Mouse (Mus musculus): ENCODE results near the gene Tars.
A peak's percentile ranks its signal among the peaks of the same experiment; 100 is the strongest.

Tars gene

DNA sequence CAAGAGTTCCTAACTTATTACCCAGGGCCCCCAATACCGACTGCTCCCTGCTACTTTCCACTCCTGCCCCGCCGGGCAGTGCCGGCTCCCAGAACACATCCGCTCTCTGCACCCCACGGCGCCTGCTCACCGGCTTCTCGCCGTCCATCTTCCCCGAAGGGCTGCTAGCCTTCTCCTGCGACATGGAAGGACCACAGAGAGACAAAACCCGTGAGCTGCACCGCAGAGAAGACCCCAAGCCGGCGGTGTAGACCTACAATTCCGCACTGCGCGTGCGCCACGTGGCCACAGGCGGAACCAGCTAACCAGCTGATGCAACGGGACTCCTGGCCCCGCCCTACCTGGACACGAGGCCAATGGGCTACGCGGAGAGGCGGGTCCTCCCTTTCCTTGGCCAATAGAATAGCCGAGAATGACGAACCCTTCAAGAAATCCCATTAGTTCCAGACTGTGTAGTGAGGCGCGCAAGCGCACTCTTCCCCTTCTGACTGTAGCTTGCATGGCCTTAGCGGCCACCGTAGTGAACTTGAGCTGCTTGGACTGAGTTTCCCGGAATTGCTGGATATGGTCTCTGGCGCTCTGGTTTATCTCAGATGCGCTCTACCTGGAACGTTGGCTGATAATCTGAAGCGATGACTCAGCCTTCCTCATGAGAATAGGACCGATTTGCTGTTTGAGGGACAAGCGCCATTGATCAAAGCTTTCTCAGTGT, at the start of gene Tars:
Tars (minus strand) TSS at position 310 of the 712 bp plus-strand sequence.
- peak; percentile 91 to 95 for DNase-seq (ENCODE audit: low spot score in 2 of 2)

DNA sequence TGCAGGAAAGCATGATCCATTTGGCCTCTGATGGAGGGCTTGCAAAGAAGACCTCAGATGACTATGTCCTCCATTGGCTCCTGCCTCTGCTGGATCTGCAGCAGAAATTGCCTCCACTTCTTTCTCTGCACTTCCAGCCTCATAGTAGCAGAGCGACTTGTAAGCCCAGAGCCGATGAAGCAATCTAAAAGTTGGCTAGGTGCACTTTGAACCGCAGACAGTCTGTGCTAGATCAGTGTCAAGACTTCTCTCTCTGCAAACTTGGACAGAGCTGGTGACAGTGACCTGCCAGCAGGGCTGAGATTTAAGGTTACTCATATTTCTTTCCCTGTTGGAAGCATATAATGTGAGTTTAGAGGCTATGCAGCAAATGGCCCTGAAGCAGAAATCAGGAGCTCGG, 37.9 kb upstream of the Tars start:
- no peak for DNase-seq (ENCODE audit: low spot score in 2 of 2)

DNA sequence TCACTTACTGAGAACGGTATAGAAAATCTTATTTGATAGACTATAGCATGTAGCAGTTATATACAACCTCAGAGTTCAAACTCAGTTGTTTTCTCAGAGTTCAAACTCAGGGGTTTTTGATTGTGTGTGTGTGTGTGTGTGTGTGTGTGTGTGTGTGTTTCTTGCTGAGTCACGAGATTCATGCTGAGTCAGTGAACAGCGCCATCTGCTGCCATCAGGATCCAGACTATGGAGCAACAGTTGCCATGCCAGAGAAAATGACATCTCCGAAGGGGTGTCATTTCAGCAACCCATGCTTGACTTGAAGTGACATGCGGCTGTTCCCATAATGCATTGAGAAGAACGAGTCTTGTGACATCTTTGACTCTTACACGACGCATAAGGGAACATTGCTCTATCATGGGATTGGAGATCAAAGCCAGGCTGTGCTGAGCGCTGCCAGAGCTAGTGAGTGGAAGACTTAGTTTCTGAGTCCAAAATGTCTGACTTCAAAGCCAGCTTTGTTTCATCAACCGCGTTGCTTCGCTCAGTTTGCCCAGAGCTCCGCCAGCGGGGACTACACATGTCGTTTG, 37.3 kb upstream of the Tars start:
- DNase-seq (ENCODE audit: low spot score in 2 of 2): no peak

DNA sequence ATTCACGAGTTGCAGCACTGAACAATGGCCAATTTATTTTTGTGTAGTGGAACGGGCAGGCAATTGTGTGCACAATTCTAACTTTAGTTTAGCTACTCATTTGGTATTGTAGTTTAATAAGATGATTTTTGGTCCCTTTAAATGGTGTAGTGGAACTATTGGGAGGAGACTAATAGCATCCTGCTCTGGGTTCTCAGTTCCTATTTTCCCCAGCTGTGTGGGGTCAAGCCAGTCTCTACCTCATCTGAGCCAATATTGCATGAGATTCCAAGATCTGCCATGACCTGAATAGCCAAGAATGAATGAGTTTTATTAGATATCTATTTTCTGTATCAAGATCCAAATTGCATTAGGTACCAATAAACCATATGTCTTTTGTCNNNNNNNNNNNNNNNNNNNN, 27.4 kb upstream of the Tars start:
- no peak for DNase-seq (ENCODE audit: low spot score in 2 of 2)

DNA sequence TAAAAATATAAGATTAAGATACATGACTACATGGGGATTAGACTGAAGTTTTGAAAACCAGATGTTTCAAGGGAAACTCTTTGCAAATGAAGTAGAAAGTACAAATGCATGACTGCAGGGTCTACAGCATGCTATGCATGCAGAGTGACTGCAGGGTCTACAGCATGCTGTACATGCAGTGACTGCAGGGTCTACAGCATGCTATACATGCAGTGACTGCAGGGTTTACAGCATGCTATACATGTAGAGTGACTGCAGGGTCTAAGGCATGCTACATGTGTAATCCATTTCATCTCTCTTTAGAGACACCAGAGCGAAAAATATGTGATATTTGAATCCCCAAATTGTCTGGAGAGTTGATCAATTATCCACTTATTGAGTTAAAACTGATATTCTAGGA, 14.0 kb upstream of the Tars start:
- DNase-seq (ENCODE audit: low spot score in 2 of 2): no peak

DNA sequence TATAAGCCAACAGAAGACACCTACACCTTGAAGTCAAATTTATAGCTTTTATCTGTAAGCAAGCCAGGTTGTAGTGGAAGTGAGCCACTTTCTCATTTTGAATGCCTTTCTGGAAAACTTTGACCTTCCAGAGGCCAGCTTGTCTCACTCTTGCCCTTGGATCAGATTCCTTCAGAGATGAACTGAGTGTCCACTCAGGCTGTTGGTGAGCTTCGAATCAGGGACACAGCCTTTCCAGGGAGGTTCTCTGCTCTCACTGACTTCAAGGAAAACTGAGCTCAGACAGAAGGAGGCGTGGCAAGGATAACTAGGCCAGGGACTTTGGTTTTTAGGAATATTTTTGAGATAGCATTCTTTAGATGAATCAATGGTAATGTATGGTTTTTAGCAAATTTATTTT, 13.1 kb upstream of the Tars start:
- DNase-seq (ENCODE audit: low spot score in 2 of 2): no peak

DNA sequence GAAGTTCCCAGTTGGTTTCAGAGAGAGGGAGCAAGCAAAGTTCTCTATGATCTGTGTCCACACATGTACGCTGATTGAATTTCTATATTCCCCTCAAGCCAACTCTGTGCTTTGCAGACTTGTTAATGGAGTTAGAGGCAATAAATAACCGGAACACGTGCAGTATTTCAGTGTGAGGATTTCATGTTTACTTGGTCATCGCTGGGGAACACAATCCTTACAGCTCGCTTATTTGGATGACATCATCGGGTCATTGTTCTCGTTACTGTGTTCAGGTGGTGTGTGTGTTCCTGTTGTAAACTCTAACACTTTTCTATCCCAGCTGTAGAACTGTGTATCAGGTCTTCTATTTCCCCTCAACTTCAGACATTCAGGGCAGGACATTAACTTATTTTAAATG, 12.4 kb upstream of the Tars start:
- DNase-seq (ENCODE audit: low spot score in 2 of 2): no peak

DNA sequence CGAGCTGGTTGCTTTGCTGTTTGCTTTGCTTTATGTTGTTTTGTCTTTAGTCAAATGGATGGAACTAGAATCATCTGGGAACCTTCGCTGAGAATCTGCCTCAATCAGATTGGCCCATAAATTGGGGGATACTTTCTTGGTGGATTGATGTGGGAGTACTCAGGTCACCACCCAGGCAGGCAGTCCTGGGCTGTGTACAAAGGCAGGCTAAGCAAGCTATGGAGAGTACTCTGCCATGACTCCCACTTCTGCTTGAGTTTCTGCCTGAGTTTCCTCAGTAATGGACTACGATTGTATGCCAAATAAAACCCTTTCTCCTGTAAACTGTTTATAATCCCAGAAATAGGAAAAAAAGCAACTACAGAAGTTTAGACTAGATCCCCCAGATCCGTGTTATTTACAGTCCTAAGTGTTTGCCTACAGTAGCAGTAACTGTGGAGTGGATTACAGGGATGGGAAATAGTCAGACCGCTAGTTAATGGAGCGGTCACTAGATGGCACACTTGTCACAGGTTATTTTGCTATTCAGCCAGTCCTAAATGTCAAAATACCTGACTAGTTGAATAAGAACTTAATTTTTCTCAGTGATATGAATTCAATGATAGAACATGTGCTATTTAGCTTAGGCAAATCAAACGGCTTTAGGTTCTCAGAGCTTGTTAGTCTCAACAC, 8.8 kb upstream of the Tars start:
- peak in 1 of 2 experiments; percentile 15 for DNase-seq (ENCODE audit: low spot score in 2 of 2)

DNA sequence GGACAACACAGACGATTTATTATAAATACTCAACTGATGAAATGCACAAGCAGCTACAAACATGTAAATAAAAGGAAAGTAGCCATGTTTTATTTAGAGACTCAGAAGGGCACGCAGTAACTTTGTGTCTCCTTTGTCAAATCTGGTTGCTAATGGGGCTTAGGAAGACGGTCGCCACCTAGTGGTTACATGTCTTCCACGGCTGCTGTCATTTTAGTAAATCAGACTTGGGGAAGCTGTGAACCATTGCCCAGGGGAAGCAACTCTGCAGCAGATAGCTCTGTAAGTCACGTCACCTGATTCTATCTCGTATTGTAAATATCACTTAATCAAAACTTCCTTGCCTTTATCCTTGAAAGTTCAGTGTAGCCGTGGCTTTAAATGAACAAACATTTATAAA, 7.9 kb upstream of the Tars start:
- peak; percentile 15 to 64 for DNase-seq (ENCODE audit: low spot score in 2 of 2)

DNA sequence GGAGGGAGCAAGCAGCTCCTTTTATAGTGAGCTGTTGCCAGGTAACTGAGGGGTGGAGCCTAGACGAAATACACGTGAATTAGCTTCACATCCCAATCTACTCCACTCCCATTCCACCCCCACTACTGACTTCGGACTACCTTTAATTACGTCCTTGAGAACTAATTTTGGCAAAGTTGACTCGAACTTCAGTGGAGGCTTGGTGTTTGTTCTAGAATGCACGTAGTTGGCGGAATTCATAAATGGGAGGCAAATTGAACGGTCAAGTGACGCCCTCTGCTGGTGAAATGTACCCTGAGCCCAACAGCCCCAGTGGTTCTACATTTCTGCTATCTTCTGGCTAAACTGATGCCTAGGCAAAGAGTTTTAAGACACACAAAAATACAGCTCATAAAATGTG, 7.3 kb upstream of the Tars start:
- peak in 1 of 2 experiments; percentile 14 for DNase-seq (ENCODE audit: low spot score in 2 of 2)

DNA sequence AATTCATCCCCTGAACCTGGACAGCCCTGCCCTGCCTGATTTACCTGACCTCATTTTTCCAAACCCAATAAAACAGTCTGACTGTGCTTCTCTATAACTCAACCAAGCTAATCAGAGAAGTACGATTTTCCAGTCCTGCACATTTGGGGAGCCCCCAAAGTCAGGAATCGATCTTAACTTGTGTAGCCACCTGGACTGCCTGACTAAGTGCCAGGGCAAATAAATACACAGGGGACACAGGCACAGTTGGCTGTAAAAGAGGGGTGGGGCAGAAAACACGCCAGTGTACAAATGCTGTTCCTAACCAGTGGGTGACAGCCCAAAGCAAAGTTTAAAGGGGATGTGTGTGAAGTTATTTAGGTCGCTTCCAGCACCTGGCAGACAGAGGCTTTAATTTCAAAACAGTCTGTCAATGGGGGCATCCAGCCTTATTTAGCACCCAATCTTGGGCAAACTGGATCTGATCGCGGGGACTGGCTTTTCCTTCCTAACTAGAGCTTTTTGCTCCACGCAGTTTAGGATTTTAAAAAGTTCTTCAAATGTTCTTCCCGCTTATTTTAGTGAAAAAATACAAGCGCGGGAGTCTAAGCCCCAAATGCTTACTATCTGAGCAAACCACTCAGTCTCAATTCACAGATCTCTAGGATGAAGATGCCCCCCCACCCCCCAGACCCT, 652 bp downstream of the Tars start:
- DNase-seq (ENCODE audit: low spot score in 2 of 2): peak; percentile 6 to 12

DNA sequence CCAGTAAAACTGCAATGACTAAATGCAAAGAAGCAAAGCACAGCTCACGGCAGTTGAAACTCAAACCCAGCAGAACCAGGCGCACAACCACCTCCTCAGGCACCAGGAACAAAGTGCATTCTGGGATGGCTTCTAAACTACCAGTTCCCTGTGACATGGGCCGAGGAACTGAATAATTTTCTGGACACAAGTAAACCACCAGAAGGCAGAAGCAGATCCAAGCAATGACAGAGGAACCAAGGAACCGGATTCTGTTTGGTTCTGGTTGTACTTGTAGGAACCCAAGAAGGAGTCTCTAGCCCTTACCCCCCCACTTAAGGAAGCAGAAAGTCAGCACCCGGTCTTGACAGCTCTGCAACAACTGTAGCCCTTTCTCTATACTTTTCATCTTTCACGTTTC, 3.0 kb downstream of the Tars start:
- DNase-seq (ENCODE audit: low spot score in 2 of 2): no peak

DNA sequence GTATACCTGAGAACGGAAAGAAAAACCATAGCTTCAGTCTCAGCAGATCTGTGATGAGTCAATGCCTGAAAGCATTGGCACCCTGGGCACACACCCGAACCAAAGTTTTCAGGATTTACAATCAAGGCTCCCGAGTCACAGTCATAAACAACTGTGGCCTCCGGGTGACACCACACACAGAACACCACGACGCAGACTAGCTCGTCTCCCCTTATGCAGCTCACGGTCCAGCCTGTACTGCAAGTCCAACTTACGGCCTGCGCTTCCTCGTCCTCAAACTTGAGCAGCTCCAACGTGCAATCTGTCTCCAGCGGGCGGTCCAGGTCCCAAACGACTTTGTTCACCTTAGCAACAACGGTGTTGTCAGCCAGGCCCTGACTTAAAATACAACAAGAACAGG, 6.6 kb downstream of the Tars start:
- DNase-seq (ENCODE audit: low spot score in 2 of 2): no peak

DNA sequence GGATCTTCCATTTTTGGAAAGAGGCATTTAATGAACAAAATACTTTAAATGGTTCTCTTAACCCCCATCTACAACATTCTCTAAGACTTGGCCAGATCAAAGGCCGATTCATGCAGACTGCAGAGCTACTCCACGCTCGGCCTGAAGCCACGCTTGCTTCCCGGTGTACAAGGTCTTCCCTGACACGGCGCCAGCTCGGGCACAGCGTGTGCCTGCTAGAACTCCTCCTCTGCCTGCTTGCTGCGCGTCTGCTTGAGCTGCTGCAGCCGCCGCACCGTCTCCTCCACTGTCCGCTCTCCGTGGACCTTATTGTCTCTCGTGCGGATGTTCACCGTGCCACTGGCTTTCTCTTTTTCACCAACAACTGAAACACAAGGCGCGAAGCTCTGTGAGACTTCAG, 15.7 kb downstream of the Tars start:
- DNase-seq (ENCODE audit: low spot score in 2 of 2): no peak

DNA sequence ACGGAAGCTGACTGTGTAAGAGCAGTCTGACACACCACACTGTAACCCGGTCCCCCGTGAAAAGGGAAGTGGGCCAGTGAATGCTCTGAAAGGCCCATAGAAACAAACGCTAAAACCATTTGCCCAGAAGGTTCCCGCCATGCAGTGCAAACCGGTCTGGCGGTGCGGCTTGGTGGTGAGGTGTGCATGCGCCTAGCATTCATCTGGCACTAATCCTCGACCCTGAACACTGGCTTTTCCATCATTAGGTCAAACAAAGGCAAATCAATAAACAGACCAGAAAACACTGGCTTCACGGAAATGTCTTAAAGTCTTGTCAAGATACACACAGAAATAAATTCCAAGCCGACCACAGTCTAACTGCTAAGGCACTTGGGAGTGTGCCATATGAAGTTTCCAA, 16.9 kb downstream of the Tars start:
- DNase-seq (ENCODE audit: low spot score in 2 of 2): no peak

DNA sequence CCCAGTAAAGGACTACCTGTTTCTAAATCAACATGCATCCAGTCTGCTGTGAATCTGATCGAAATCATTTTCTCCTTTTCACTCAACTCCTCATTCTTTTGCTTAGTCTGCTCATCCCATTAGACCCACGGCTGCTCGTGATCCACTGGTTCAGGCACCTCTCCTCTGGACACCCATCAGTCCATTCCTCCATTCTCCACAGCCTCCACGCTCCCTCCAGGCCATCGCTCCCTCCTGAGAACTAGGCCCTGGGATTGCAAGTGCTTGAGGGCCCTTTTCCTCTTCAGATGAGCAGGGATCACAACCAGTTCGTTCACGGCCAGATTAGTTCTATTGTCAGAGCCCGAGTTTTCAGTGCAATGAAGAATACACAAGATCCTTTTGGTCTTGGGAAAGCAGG, 18.8 kb downstream of the Tars start:
- no peak for DNase-seq (ENCODE audit: low spot score in 2 of 2)

DNA sequence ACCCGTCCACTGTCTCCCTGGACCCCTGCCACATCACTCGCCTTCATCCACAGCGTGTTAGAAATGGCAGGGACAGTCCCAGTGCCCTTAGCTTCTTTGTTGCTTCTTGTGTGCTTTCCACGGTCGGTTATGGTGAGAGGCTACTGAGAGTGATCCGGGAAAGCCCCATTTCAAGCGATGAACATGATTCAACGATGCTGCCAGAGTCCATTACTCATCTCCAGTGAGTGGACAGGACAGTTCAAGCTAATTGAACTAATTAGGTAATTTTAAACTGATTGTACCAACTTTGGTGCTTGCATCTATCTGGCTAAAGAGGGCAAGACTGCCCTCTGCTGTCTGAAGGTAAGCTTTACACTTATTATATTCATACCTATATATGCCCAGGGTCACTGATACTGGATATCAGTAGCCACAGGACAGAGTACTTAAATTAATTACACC, 19.4 kb downstream of the Tars start:
- peak in 1 of 2 experiments; percentile 14 for DNase-seq (ENCODE audit: low spot score in 2 of 2)

DNA sequence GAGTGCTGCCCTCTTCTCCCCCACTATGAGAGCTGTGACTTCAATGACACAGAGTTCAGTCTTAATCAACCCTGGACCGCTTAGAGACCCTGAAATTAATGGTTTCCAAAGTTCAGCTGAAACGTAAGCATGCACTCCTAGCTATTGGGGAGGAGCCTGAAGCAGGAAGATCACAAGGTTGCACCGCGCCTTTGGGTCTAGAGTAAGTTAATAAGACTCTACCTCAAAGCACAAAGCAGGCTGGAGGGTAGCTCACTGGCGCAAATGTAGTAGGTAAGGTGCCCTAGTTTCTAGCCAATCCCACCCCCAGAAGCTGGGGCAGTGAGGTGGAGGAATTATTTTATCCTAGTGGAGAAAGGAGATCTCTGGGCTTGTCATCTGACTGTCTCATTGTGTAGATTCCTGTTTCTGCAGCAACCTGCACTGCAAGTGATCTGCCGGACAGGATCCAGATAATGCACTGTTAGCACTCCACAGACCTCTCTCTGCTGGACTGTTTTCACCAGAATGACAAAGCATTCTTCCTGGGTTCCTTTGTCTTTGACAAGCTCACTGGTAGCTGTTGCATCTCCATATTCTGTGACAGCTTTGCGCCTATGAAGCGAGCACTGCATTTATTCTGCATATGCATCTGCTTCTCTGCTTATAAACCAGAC, 19.9 kb downstream of the Tars start:
- no peak for DNase-seq (ENCODE audit: low spot score in 2 of 2)

DNA sequence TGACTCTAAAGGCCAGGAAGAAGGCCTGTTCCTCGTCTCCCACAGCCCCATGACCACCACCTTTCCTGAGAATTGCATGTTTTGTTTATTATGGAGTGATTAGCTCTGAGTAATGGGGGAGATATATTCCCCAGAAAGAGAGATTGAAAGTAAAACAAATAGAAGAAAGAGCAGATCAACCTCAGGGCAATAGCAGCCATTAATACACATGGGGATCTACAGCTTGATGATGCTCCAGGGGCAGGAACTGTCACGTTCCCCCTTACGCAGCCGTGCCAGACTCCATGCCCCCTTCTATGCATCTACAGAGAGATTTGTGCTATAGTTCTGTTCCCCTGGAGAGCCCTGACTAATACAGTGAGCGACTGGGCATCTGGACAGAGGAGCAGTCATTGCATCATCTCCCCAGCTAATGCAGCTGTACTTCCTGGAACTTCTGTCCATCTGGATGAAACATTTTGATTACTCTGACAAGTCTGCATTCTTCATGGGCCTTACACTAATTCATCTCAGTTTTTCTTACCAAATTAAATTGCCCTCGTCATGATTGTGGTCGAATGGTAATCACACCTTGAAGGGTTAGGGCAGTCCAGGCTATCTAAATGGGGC, 28.9 kb downstream of the Tars start:
- no peak for DNase-seq (ENCODE audit: low spot score in 2 of 2)

DNA sequence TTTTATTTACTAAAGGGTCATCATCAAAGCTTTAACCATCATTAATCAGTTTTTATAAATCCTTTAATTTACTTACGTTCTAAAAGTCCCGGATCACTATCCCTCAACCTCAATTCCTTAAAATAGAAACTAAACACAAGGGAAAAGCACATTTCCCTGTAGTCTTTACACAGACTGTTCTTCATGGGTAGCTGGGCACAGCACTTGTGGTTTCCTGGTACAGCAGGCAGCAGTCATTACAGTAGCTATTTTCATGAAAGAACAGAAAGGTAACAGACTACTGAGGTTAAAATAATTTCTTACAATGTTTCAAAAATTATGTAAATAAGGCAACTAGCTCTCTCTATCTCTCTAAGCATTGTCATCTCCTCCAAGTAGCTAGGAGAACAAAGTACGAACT, 29.9 kb downstream of the Tars start:
- no peak for DNase-seq (ENCODE audit: low spot score in 2 of 2)

DNA sequence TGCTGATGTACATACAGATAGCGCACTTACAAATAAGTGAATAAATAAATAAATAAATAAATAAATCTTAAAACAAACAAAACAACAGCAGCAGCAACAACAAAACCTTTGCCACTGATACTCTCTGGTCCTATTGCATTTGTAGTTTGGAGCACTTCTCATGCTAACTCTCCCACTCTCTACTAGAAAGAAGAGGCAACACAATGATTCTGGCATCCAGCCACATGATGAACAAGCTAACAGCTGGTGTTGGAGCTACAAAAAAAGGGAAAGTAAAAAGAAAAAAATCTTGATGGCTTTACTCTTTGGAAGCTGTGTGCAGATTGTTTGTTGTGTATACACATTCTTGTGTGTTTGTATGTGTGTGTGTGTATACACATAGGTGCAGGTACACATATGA, 34.7 kb downstream of the Tars start:
- no peak for DNase-seq (ENCODE audit: low spot score in 2 of 2)

DNA sequence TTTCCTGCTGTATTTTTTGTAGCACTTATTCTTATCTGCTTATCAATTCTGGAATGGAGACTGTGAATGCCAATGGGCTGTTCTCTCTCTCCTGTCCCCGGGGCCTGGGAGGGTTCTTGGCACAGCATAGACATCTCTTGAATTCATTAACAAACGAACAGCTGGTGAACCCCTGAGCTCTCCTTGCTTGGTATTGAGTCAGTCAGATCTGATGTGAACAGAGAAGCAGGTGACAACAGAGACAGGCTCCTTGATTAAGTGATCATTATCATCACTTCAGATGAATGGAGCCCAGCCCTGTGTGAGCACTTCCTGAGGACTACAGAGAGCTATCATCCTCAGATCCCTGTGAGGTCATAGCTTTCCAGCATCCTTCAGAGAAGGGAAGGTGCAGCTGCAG, 35.4 kb downstream of the Tars start:
- DNase-seq (ENCODE audit: low spot score in 2 of 2): no peak

All from thymus, postnatal 10 days (tissue).